Mouse (Mus musculus): ENCODE data around the gene Hs3st3b1. TPM values are rescaled to one million over a fixed set of nuclear protein-coding genes. Genes with fewer than 3 reads are reported as not detected.
A peak's percentile ranks its signal among the peaks of the same experiment; 100 is the strongest.

Hs3st3b1 gene
- polyA plus RNA-seq, 1 experiment from 2014 or later: 18.5 TPM

DNA sequence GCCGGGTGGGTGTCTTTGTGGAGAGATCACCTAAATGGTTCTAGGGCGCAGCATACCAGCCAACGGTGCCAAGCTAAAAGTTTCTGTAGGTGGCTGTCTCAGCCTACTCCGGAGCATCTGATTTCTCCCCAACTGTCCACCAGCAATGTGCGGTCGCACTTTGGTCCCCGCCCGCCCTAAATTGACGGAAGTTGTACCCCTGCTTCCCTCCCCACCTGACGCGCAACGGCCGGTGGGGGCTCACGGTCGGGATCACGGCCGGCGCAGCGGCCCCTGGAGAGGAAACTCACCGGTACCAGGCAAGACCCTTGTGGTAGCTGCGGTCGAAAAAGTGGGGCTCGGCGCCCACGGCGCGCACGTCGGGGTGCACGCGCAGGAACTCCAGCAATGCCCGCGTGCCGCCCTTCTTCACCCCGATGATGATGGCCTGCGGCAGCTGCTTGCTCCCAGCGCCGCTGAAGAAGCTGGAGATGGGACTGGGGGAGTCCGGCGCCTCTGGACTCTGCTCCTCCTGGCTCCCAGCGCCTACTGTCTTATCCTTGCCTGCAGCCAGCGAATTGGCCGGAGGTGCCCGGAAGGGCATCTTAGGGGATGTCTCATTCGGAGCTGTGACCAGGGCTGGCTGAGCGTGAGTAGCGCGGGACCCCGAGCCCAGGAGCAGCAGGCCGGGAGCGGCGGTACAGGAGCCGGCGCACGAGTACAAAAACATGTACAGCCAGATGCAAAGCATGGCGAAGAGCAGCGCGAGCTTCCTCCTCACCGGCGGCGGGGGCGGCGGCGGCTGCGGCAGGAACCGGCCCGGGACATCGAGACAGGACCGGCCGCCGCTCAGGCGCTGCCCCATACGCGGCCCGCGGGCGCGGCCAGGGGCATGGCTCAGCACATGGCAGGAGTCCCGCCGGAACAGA, 792 bp downstream of the Hs3st3b1 start:
- under 1% methylated on average over 79 of the region's 80 CpGs for WGBS
- Histone ChIP-seq H3K36me3 (no peaks in the 10 kb centered on the region), H3K4me1 (peaks cover 56% of the 10 kb centered on the region), H3K27me3 (peaks cover 72% of the 10 kb centered on the region), H3K4me2 (peak overlapping the region; percentile 94), H3K9ac (peak overlapping the region; percentile 87), H3K9me3 (no peaks in the 10 kb centered on the region), H3K4me3 (peak overlapping the region; percentile 74), H3K27ac (peak overlapping the region; percentile 70)
- ATAC-seq (ENCODE audit: insufficient number of reproducible peaks, insufficient read depth, low FRiP score, low TSS enrichment, low read depth): no peak

DNA sequence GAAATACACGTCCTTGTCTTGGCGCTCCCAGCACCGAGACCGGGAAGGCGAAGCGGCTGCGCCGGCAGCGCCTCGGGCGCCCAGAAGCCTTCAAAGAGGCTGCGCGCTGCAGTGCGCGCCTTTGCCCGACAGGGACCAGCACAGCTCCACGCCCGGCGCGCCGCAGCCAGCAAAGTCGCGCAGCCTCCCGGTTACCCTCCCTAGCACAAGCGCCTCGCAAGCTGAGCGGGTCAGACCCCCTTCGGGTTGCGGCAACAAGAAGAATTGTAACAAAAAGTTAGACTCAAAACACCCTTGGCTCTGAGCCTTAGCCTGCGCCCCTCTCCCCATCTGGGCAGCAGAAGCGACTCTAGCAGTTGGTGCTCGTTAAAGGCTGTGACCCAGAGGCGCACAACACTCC, 1.6 kb downstream of the Hs3st3b1 start:
- H3K27me3 ChIP-seq: peaks cover 70% of the 10 kb centered on the region
- H3K36me3 ChIP-seq: no peaks in the 10 kb centered on the region
- peak overlapping the region; percentile 74 for H3K4me3 ChIP-seq
- no peaks in the 10 kb centered on the region for H3K9me3 ChIP-seq
- H3K9ac ChIP-seq: peak overlapping the region; percentile 87
- H3K4me1 ChIP-seq: peaks cover 59% of the 10 kb centered on the region
- ATAC-seq (ENCODE audit: insufficient number of reproducible peaks, insufficient read depth, low FRiP score, low TSS enrichment, low read depth): peak; percentile 67
- under 1% methylated on average over 33 of the region's 33 CpGs for WGBS
- H3K4me2 ChIP-seq: peak overlapping the region; percentile 94
- H3K27ac ChIP-seq: peak overlapping the region; percentile 70

DNA sequence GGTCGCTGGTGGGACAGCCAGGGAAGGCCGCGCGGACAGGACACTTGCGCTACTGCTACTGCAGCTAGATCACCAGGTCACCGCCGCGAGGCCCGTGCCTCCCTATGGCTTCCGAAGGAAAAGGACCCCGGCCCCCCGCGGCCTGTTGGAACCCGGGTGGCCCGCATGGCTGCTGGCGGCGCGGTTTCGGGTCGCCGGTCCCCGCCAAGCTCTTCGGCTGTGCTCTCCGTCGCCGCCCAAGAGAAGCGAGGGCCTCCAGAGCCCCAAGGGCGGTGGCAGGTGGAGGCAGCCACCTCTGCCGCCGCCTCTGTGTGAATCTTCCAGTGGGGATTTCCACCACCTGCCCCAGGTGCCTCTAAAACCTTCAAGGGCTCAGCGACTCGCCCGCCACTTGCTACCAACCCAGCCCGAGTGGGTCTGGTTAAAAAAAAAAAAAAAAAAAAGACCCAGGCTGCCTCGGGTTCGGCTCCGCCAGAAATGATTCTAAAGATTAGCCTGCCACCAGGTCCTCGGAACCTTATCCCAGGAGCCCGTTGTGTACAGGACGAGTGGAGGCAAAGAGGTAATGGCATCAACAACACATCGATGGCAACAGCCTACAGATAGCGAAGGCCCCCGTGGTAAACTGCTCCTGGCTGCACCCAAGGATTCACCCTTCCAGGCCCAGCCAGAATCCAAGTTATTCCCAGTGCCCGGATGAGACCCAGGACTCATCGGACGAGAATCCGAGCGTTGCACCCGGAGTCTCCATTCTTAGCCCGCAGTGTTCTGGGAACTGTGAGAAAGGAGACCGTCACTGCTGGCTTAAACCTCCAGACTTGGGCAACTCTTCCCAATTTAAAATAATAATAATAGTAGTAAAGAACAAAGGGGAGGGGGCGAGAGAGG, 2.6 kb downstream of the Hs3st3b1 start:
- H3K9ac ChIP-seq: peak overlapping the region; percentile 87
- peaks cover 60% of the 10 kb centered on the region for H3K27me3 ChIP-seq
- ATAC-seq (ENCODE audit: insufficient number of reproducible peaks, insufficient read depth, low FRiP score, low TSS enrichment, low read depth): no peak
- no peaks in the 10 kb centered on the region for H3K36me3 ChIP-seq
- H3K4me2 ChIP-seq: peak overlapping the region; percentile 94
- 1% methylated on average over 52 of the region's 52 CpGs for WGBS
- H3K4me1 ChIP-seq: peaks cover 55% of the 10 kb centered on the region
- peak overlapping the region; percentile 74 for H3K4me3 ChIP-seq
- no peak overlapping the region for H3K27ac ChIP-seq
- no peaks in the 10 kb centered on the region for H3K9me3 ChIP-seq

DNA sequence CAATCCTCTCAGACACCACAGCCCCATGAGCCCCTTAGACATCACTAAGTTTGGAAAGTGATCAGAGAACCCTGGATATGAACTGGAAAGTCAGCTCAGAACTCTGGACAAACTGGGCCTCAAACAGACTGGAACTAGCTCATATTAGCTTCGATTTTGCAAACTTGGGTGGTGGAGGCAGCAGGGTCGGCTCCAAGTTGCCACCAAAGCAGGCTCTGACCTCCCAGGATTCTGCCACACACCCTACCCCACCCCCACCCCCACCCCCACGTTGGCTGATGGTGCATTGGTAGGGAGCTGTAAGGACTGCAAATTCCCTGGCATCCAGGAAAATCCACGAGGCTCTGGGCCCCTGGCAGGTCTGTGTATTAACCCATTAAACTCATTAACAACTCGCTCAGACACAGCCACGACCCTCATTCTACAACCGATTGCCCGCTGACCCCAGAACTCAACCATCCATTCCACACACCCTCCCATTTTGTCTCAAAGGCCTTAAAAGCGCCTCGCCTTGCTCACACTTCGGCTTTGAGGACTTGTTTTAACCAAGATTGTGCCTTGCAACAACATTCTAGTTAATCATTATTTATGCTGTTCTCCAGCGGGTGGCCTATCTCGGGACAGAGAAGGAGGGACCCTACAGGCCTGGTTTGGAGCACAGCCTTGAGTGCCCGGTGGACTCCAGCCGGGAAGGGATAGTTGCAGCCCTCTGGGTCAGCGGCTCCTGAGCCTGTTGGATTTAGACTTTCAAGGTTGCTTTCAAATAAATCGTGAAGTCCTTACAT, 3.6 kb downstream of the Hs3st3b1 start:
- Histone ChIP-seq H3K27ac (no peak overlapping the region), H3K9ac (peak overlapping the region; percentile 87), H3K9me3 (no peaks in the 10 kb centered on the region), H3K4me2 (peak overlapping the region; percentile 94), H3K4me1 (peaks cover 59% of the 10 kb centered on the region), H3K36me3 (no peaks in the 10 kb centered on the region), H3K4me3 (peak overlapping the region; percentile 74), H3K27me3 (peaks cover 51% of the 10 kb centered on the region)
- ATAC-seq (ENCODE audit: insufficient number of reproducible peaks, insufficient read depth, low FRiP score, low TSS enrichment, low read depth): no peak
- WGBS: 19% methylated on average over 17 of the region's 17 CpGs

DNA sequence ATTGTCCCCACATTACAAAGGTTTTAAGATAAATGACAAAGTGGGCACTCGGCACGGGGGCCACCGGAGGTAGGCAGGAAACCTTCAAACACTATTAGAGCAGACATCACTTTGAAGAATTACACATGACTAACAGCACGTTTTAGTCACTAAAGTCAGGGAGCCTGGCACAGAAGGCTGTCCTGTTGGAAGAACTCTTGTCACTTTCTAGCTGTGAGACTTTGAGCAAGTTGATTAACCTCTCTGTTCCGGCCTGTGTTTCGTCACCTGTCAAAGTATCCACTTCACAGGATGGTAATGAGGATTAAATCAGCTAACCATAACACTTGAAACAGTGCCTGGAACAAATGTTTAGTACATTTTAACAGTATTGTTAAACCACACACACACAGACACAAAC, 4.5 kb downstream of the Hs3st3b1 start:
- Histone ChIP-seq H3K27me3 (peaks cover 45% of the 10 kb centered on the region), H3K9me3 (no peaks in the 10 kb centered on the region), H3K4me1 (peaks cover 50% of the 10 kb centered on the region), H3K9ac (no peak overlapping the region), H3K4me3 (peak overlapping the region; percentile 74), H3K27ac (no peak overlapping the region), H3K36me3 (no peaks in the 10 kb centered on the region), H3K4me2 (peak overlapping the region; percentile 94)
- WGBS: 33% methylated on average over 6 of the region's 6 CpGs
- ATAC-seq (ENCODE audit: insufficient number of reproducible peaks, insufficient read depth, low FRiP score, low TSS enrichment, low read depth): no peak

DNA sequence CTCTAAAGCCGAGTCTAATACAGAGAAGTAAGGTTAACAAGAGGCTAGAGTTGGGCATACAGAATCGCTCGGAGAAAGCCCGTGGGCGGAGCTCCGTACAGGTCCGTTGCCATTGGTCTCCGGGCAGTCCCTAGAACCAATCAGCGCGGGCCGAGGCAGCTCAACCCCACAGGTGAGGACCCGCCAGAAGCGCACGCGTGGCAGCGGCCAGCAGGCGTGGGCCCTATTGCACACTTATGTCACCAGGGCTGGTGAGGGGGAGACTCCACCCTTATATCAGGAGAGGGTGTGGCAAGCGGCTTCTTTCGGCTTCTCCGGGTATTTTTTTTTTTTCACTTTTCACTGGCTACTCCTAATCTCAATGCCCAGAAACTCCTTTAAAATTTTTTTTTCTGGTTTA, 7.7 kb downstream of the Hs3st3b1 start:
- no peaks in the 10 kb centered on the region for H3K9me3 ChIP-seq
- under 1% methylated on average over 20 of the region's 20 CpGs for WGBS
- H3K27me3 ChIP-seq: peaks cover 38% of the 10 kb centered on the region
- H3K36me3 ChIP-seq: no peaks in the 10 kb centered on the region
- no peak overlapping the region for H3K27ac ChIP-seq
- ATAC-seq (ENCODE audit: insufficient number of reproducible peaks, insufficient read depth, low FRiP score, low TSS enrichment, low read depth): peak; percentile 76
- H3K9ac ChIP-seq: peak overlapping the region; percentile 4; the same call in 1 of the 2 replicates
- H3K4me2 ChIP-seq: peak overlapping the region; percentile 72
- H3K4me1 ChIP-seq: peaks cover 55% of the 10 kb centered on the region
- peak overlapping the region; percentile 41 for H3K4me3 ChIP-seq

DNA sequence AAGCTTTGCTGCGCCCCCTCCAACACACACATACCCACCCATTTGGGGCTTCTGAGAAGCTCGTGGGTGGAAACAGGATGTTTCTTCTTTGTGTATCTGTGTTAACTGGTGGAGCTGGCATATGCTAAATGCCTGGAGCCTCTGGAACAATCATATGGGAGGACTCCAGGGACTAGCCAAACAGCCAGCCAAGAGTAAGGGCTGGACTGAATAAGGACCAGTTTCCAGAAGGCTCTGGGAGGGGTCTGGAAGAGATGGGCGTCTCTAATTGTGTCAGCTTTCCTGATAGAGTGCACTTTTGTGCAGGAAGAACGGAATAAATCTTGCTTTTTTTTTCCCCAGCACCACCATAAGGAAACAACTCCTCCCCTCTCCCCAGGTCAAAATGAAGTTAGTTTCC, 8.2 kb downstream of the Hs3st3b1 start:
- 0 out of 2 replicates have a peak, but pooled peaks have one; percentile 30 for ATAC-seq (ENCODE audit: insufficient number of reproducible peaks, insufficient read depth, low FRiP score, low TSS enrichment, low read depth)
- Histone ChIP-seq H3K36me3 (no peaks in the 10 kb centered on the region), H3K27me3 (peaks cover 34% of the 10 kb centered on the region), H3K4me2 (peak overlapping the region; percentile 72), H3K4me1 (peaks cover 50% of the 10 kb centered on the region), H3K4me3 (peak overlapping the region; percentile 41), H3K9ac (0 out of 2 replicates have a peak overlapping the region, but pooled peaks have one; percentile 4), H3K9me3 (no peaks in the 10 kb centered on the region), H3K27ac (no peak overlapping the region)
- 26% methylated on average over 4 of the region's 4 CpGs for WGBS

DNA sequence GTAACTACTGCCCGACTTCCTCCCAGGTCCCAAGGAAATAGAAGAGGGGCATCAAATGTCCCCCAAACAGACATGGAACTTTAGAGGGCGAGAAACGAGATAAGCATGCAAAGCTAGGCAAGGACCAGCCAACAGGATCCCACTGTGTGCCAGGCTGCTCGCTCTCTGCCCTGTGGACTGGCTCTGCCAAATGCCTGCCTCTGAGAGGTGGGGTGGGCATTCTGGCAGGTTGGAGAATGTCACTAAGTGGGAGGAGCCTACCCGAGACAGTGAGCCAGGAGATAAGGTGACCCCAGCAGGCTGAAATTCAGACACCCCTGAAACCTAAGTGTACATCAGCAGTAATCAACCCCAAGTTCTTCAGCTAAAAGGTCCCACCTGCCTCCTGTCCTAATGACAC, 11.1 kb downstream of the Hs3st3b1 start:
- H3K4me3 ChIP-seq: no peak overlapping the region
- no peak overlapping the region for H3K27ac ChIP-seq
- H3K36me3 ChIP-seq: no peaks in the 10 kb centered on the region
- peaks cover 41% of the 10 kb centered on the region for H3K4me1 ChIP-seq
- 50% methylated on average over 5 of the region's 5 CpGs for WGBS
- no peak overlapping the region for H3K9ac ChIP-seq
- peaks cover 14% of the 10 kb centered on the region for H3K27me3 ChIP-seq
- no peak for ATAC-seq (ENCODE audit: insufficient number of reproducible peaks, insufficient read depth, low FRiP score, low TSS enrichment, low read depth)
- H3K9me3 ChIP-seq: no peaks in the 10 kb centered on the region
- no peak overlapping the region for H3K4me2 ChIP-seq

DNA sequence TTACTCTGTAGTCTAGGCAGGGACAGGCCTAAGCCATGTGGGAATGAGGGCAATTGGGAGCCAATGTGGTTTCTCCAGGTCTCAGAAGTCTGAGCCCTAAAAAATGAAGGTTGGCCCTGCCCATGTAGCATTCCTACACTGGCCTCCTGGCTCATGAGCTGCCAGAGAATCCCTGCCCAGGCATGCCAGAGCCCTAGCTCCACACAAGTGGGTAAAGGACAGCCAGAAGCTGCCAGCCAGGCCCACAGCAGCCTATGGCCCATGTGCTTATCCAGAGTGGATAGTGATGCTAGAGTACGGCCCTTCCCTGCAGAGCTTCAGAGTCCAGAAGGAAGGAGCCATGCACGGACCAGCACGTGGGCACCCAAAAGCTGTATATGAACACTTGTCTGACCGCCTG, 12.1 kb downstream of the Hs3st3b1 start:
- no peak overlapping the region for H3K27ac ChIP-seq
- no peak for ATAC-seq (ENCODE audit: insufficient number of reproducible peaks, insufficient read depth, low FRiP score, low TSS enrichment, low read depth)
- no peaks in the 10 kb centered on the region for H3K36me3 ChIP-seq
- no peaks in the 10 kb centered on the region for H3K9me3 ChIP-seq
- 92% methylated on average over 4 of the region's 4 CpGs for WGBS
- H3K27me3 ChIP-seq: peaks cover 8% of the 10 kb centered on the region
- no peak overlapping the region for H3K4me2 ChIP-seq
- H3K4me3 ChIP-seq: no peak overlapping the region
- peaks cover 33% of the 10 kb centered on the region for H3K4me1 ChIP-seq
- no peak overlapping the region for H3K9ac ChIP-seq

DNA sequence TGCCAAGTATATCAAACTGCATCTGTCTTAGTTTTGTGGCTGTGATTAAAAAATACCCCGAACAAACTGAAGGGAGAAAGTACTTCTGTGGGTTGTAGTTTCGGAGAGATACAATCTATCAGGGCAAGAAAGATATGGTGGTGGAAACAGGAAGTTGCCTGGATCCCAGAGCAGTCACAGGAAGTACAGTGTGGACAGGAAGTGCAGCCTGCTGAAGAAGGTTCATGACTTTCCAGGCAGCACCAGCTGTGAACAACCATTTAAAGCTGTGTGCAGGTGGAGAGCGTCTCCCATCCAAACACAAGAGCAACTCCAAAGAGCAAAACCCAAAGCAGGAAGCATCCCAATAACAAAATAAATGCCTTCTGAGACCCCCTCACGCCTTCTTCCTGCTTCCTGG, 13.6 kb downstream of the Hs3st3b1 start:
- Histone ChIP-seq H3K36me3 (no peaks in the 10 kb centered on the region; the same call in none of the 2 replicates), H3K9ac (no peak overlapping the region), H3K4me3 (no peak overlapping the region), H3K9me3 (no peaks in the 10 kb centered on the region), H3K4me2 (no peak overlapping the region), H3K4me1 (peaks cover 21% of the 10 kb centered on the region), H3K27ac (no peak overlapping the region), H3K27me3 (peaks cover 8% of the 10 kb centered on the region)
- WGBS: 90% methylated on average over 4 of the region's 4 CpGs
- no peak for ATAC-seq (ENCODE audit: insufficient number of reproducible peaks, insufficient read depth, low FRiP score, low TSS enrichment, low read depth)
